Mouse (Mus musculus): Measurements from ENCODE around the gene Adat3. TPM values are rescaled to one million over a fixed set of nuclear protein-coding genes. Genes with fewer than 3 reads are reported as not detected.

Gene Adat3
- 1 to 10 TPM in 1 of 2 experiments, under 1 TPM in 1; 0.84 to 1.2 TPM for total RNA-seq (2021)

DNA sequence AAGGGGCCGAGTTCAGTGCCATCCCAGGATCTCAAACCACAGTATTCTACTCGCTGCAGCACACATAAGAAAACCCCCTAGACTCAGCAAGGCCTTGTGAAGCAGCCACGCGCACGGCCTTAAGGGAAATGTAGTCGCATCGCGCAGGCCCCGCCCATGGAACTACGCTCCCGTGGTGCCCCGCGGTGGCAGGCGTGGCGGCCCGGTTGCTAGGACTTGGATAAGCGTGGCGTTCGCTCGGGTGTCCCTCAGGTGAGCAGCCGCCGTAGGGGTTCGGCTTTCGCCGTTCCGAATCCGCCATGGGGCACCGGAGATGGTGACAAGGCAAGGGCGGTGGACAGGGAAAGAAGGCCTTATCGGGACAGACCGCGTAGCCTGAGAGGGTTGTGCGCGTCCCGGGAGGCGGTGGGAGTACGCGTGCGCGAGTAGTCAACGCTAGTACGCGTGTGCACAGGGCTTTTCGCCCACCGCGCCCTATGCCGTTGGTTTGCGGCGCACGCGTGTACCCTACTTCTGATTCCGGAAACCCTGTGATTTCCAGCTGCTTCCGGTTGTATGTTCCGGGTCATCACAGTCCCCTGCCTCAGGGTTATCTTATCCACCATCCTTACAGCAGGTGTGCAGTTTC lies at the start of gene Adat3, which contains the start of gene Scamp4:
TSS of gene Adat3 (plus strand) at position 183 of the 628 bp plus-strand sequence.
TSS of gene Scamp4 (plus strand) at position 175 of the 628 bp plus-strand sequence.
- intact Hi-C loops (cut with DNase I), result loop anchor here (2.0 kb wide), 1 partner anchor 18 kb away; no protein-coding TSS in a partner anchor
- DNase-seq (ENCODE audit: low spot score), result peak; percentile 89

DNA sequence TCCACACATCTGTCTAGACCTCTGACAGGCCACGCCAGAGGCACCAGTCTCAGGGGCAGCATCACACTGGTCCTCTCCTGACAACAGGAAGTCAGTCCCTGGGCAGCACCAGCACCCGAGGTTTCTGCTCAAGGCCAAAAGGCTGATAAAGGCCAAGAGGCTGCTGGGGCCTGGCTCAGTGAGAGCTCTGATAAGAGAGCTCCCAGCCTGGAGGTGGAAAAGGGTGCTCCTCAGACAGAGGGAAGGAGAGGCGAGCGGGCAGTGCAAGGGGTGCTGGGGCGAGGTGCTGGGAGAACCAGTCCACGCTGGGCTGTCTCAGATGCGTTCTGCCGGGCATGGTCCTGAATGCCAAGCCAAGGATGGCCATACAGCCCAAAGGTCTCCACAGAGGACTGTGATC lies 49.1 kb upstream of the Adat3 start:
- no peak for DNase-seq (ENCODE audit: low spot score)
- intact Hi-C loops (cut with DNase I), result no loop called here

DNA sequence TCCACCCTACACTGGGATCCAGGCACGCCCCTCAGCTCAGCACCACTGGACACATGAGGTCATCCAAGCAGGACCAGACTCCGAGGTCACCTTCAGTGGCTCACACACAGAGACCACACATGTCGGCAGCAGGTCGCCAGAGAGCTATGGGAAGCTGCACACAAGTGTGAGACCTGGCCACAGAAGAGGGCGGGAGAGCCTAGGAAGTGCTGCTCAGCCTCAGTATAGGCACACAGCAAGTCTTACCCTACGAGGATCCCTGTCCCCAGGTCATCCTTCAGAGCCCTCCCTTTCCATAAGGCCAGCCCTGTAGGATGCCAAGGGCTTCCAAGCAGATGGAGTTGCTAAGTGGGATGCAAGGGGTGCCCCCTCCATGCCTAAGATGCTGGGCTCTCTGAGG lies 48.7 kb upstream of the Adat3 start:
- intact Hi-C loops (cut with DNase I), result no loop called here
- DNase-seq (ENCODE audit: low spot score), result no peak

DNA sequence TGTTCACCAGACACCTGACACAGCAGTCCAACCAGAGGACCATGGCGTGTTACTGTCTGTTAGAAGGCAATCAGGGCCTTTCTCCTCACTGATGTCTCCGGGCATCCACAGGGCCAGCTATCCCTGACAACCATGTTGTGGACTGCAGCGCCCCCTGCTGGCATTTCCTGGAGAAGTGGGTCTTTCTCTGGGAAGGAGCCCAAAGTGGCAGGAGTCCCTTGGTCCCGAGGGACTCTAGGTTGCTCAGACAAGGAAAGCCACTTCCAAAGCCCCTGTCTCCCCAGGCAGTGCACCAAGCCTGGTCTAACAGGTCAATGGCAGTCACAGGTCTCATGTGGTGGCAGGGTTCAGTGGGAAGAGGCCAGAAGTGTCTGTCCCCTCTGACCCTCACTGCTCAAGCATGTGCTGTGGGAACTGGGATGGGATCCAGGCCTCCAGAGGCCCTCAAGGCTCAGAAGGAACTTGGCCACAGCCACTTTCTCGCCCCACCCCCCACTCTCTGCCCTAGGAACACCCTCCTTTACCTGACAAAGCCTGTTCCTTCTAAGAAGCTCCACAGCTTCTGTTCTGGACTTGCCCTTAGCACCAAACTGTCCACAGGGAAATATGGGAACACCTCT lies 45.2 kb upstream of the Adat3 start:
- intact Hi-C loops (cut with DNase I), result no loop called here
- no peak for DNase-seq (ENCODE audit: low spot score)

DNA sequence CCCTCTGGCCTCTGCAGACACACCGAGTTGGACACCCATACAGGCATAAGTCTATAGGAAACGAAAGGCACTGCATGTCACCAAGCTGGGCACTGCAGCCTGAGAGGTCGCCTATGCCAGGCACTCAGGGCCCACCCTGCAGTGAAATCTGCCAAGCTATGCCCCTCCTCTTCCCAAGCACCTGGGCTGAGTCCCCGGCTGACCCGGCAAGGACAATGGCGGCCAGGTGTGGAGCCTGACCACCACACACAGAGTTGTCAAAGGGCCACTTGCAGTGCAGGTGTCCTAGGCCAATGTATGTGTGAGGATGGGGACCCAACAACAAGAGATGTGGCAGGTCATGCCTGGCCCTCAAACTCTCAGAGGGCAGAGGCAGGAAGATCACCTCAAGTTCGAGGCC lies 43.2 kb upstream of the Adat3 start:
- DNase-seq (ENCODE audit: low spot score), result no peak
- intact Hi-C loops (cut with DNase I), result no loop called here

DNA sequence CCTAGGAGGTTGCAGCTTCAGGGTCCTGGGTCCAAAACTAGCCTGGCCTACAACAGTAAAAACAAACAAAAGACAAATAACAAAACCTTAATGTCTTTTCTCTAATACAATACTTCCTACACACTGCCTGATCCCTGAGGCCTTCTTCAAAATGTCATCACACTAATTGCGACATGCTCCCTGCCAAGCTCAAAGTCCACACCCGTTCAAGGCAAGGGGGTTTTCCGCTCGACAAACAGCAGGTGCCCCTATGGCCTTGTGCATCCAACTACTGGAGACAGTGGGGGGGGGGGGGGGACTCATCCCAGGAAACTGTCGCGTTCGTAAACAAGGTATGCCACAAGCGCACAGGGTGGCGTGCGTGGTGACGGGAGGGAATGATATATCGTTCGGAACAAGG lies 42.1 kb upstream of the Adat3 start:
- no peak for DNase-seq (ENCODE audit: low spot score)
- intact Hi-C loops (cut with DNase I), result no loop called here

DNA sequence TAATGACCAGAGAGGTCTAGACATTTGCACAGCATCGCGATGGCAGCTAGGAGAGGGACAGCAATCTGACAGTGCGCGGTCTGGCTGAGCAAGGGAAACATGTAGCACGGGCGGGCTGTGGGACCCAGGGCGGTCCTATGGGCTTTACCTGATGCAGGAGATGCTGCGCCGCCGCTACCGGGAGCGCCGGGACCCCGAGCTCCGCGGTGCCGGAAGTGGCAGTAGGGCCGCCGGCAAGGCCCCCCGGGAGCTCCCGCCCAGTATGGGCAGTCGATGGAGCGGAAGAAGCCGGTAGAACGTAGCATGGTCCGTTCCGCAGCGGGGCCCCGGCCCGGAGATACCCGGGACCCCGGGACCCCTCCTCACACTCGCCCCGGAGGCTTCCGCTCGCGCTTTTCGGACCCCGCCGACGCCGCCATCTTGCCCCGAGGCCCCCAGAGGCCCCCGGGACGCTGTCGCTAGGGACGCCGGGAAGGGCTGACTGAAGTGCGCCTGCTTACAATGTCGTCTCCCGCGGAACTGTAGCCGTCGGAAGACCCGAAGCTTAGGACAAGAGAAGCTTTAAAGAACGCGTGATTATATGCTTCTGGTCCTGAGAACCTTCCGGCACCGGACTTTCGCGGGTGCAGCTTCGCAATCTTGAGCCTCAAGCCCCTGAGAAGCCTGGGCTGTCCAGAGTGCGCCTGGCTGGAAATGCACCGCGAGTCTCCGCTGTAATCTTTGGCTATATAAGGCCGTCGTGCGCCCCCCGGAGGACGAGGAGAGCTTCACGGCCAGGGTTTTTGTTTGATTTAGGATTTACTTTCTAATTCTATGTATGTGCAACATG lies 41.4 kb upstream of the Adat3 start, which contains the start of gene Rexo1:
TSS of gene Rexo1 (minus strand) at position 445 of the 829 bp plus-strand sequence.
- DNase-seq (ENCODE audit: low spot score), result peak; percentile 84
- intact Hi-C loops (cut with DNase I), result no loop called here

DNA sequence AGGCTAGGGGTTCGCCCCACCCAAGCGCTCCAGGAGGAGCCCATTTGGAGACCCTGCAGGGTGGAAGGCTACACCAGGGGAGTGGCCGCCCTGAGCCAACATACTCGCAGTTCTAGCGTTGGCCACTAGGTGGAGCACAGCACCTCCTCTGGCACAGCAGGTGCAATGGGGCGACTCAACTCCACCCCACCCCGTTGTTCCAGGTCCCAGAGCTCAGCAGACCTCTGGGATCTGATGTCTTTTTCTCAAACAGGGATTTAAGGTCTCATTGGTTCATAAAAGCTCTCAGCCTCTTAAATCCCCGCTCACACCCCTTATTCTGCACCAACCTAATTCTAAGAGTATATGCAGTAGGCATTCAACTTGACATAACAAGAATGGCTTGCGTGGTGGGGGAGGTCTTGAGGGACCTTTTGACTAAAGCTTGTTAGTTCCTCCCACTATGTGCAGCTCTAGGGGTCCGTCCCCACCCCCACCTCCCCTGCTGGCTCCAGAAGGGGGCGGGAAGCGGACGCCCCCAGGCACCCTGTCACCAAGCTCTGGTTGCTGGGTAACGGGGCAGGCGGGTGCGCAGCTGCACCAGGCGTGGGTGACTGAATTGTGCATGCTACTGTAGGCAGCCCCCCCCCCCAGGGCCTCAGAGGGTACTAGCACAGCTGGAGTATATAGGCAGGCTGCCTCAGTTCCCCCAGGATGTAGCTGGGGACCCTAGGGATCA lies 36.1 kb upstream of the Adat3 start:
- intact Hi-C loops (cut with DNase I), result loop anchor here (1.0 kb wide), 1 partner anchor 122 kb away; no protein-coding TSS in a partner anchor
- DNase-seq (ENCODE audit: low spot score), result peak; percentile 42

DNA sequence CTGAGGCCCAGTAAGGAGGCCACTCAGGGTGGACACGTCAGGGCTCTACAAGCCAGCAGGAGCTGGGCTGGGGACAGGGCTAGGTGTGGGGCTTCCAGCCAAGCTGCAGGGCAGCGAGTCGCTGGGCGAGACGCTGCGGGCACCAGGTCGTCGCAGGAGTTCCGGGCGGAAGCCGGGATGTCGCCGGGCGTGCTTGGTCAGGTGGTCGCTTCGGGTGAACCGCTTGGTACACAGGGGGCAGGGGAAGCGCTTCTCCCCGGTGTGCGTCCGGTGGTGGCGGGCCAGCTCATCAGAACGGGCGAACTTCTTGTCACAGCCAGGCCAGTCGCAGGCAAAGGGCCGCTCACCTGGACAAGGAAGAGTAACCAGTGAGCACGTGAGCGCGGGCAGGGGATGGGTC lies 33.8 kb upstream of the Adat3 start:
- intact Hi-C loops (cut with DNase I), result no loop called here
- no peak for DNase-seq (ENCODE audit: low spot score)

DNA sequence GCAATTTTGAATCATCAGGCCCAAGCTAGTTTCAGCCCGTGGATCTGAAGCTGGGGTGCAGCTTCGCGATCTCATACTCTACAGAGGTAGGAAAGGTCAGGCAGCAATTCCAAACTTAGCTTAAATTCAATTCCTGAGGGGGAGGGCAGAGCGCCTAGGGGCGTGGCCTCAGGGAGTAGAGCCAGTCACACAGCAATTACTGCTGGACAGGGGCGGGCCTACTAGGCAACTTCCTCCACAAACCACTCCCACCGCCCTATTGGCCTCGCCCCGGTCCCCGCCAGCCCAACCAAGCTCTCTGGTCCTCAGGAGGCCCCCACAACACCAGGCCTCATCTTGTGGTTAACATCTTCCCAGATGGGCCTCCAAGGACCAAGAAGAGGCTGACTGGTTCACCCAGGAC lies 33.0 kb upstream of the Adat3 start:
- peak; percentile 39 for DNase-seq (ENCODE audit: low spot score)
- intact Hi-C loops (cut with DNase I), result no loop called here

DNA sequence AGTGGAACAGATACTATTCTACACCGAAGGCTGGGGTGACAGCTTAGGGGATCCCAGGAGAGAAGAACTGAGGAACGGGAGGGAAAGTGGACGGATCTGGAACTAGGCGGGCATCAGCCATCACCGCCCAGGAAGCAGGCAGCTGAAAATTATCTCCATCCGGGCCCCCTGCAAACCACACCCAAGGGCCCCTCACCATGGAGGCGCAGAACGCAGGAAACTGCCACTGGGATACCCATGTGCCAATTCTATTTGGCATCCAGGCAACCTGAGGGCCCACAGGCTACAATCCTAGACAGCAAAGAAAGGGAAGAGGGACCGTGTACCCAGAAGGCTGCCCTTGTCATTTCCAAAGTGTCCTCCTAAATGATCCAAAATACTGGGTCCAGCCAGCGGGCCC lies 32.3 kb upstream of the Adat3 start:
- DNase-seq (ENCODE audit: low spot score), result no peak
- intact Hi-C loops (cut with DNase I), result no loop called here

DNA sequence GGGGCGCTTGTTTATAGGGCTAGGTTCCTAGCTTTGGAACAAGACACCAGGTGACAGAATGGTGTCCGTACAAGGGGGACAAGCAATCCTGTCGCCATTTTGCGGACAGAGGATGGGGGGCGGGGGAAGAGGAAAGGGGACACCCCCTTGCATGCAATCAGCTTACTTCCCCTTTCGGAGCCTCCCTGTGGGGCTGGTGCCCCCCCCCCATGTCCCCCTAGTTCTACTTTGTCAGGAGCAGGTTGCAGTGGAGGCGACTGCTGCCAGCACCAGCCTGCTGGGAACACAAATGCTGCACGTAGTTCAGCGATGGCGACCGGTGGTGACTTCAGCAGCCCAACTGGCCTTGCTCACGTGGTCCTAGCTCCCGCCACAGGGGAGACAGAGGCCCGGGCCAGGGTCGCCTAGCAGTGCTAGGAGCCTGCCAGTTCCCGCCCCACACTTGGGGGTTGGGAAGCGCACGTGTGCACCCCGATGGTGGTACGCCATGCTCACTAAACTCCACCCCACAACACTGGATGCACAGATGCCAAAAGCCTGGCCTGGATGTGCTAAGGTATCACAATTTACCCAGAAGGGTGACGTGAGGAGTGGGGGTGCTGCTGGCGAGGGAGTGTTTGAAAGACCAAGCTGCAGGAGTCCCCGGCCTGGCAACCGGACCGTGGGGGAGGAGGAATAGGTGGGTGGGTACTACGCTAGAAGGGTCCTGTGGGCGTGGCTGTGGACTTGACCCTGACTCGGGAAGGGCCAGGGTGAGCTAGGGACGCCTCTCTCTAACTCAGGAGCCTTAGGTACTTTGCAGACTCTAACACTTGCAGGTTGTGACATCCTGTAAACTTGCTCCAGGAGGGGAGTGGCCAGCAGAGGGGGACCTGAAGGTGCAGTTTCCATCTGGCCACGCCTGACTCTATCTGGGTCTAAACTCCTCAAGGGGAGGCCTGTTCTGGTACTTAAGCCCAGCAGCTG lies 31.5 kb upstream of the Adat3 start:
- no peak for DNase-seq (ENCODE audit: low spot score)
- intact Hi-C loops (cut with DNase I), result no loop called here

DNA sequence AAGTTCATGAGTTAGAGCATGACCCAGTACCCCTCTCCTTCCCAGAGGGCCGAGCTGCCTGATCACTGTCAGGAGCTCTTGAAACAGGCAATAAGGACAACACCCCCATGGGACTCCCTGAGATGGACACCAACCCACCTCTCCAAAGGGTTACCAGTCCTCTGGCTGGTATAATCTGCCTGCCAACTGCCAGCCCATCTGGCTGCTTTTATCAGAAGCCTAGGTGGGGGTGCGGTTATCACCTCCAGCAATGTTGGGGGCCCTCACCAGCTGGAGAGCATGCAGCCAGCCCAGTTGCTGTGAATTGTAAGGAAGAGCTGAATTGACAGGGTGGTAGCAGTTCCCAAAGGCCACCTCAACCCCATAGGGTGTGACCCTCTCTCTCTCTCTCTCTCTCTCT lies 30.2 kb upstream of the Adat3 start:
- no peak for DNase-seq (ENCODE audit: low spot score)
- intact Hi-C loops (cut with DNase I), result no loop called here

DNA sequence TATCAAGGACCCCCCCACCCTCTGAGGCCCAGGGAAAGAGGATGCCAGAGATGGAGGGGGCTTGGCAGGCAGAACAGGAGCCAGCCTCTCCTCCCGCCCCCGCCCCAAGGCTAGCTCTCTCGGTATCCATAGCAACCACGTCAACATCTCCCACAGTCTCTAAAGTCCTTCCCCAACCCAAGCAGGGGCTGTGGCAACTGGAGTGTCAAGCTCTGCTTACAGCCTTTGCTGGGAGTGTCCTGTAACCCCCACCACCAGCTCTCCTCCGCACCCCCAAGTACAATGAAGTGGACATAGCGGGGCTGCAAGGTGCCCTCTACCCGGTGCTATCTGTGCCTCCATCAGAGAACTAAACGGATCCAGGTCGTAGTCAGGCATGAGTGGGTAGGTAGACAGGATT lies 28.7 kb upstream of the Adat3 start:
- no peak for DNase-seq (ENCODE audit: low spot score)
- intact Hi-C loops (cut with DNase I), result no loop called here

DNA sequence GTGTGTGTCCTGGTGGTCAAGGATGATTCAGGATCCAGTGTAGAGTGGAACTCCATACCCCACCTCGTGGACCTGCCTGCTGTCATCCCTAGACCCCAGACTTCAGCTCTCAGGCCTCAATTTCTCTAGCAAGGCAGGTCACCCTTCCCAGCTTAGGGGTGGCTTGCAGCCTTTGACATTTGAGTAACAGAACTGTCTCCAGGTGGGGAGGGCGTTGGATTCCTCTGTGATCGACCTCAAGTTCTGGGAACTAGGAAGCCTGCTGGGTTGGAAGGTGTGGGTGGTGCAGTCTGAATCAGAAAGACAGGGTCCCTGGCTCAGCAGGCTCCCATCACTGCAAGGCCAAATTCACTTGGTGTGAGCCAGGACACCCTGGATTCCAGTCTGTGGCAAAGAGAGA lies 27.8 kb upstream of the Adat3 start:
- intact Hi-C loops (cut with DNase I), result no loop called here
- no peak for DNase-seq (ENCODE audit: low spot score)

DNA sequence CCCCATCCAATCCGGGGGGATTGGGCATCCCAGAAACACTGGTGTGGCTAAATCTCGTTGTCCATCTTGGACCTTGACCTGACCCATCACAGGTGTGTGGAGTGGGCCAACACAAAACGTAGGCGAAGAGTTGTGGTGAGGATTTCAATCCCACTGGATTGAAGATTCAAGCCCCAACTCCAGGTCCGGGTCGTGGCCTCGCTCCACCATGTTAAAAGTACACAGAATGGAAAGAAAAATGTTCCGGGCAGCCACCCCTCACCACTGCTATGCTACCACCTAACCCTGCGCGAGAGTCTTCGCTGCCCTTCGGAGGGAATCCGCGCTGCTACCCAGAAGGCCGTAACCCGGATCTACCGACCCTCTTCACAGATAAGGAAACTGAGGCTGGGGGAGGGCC lies 26.8 kb upstream of the Adat3 start:
- intact Hi-C loops (cut with DNase I), result no loop called here

DNA sequence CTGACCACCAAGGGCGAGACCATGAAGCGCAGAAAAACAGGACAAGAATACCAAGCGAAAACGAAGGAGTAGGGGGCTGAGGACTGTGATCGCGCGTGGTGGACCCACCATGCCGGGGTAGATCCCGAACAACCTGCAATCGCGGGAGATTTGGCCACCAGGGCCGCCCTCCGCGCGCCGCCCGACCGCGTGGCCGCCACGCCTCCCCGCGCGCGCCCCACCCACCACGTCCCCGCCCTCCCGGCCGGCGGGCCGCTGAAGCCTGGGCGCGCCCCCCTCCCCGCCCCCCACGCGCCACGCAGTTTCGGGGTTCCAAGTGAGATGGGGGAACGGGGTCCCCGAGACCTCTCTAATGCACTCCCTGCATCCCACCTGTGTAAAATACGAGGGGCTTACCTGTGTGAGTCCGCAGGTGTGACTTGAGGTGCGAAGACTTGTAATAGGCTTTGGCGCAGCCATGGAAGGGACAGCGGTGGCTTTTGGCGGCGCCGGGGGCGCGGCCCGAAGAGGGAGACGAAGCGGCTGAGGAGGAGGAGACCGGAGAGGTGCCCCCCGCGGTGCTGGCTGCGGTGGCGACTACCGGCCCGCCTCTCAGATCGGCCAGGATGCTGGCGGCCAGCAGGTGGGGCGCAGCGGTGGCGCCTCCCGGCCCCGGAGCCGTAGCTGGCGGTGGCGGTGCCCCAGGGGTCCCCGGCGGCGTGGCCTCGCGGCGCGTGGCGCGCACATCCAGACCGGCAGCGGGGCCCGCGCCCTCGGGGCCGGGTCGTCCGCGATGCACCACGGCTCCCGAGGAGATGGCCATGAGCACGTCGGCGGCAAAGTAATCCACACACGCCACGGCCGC lies 26.1 kb upstream of the Adat3 start:
- intact Hi-C loops (cut with DNase I), result no loop called here
- no peak for DNase-seq (ENCODE audit: low spot score)

More for the DNA sequence above, 26.8 kb upstream of the Adat3 start:
- DNase-seq (ENCODE audit: low spot score), result no peak

Data from heart, postnatal 25 days (tissue).